Mouse (Mus musculus): ENCODE results near the gene Naxe.
A peak's percentile ranks its signal among the peaks of the same experiment; 100 is the strongest.

The Naxe gene

DNA sequence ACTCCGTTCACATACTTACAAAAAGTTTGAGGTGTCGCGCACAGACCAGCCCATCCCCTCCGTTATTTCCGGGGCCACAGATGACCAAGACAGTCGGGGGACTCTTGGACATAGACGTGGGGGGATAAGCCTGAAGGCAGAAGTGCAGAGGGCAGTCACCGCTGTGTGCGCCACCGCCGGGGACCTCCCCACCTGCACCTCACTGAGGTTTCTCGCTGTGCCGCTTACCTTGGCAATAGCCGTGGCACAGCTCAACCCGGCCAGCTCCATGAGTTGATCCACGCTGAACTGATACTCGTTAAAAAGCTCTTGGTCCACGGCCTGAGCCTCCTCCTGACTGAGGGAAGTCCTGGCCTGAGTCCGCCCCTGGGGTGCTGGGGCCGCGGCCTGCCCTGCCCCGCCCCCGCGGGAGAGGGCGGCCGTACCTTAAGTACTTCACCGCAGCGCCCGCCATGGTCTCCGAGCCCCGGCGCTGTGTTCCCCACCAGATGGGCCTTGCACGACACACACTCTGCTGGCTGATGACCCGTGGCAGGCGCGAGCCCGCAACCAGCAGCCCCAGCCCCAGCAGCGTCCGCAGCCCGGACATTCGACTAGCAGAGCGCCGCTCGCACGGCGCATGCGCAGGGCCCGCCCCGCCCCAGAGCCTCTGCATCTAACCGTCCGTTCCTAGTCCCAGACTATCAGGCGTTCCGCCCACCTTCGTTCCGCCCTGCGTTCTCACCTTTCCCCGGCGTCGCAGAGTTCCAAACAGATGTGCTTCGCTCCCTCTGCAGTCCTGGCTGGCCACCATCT is at the start of gene Naxe:
Naxe (minus strand) TSS at position 594 of the 795 bp plus-strand sequence.
- DNase-seq = peak; percentile 82

- DNase-seq = no peak
Measured at GRCm38 (mm10) chr3:88106126-88106525, 47.8 kb upstream of the Naxe start.

DNA sequence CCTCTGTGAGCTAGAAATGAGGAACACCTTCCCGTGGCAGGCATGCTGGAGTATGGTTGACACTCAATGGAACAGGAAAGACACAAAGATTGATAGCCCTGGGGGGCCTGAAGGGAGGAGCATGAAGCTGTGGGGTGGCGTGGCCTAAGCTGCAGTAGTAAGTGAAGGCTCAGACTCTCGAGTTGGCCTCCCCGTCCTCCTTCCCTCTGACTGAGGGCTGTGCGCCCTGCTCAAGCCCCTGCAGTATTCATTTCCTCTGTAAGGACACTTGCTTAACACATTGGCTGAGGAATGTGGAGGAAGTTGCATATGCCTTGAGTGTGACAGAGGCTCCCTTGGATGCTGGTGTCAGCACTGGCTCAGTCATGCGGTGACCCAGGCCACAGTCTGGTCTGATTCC is 44.3 kb upstream of the Naxe start:
- DNase-seq = no peak

DNA sequence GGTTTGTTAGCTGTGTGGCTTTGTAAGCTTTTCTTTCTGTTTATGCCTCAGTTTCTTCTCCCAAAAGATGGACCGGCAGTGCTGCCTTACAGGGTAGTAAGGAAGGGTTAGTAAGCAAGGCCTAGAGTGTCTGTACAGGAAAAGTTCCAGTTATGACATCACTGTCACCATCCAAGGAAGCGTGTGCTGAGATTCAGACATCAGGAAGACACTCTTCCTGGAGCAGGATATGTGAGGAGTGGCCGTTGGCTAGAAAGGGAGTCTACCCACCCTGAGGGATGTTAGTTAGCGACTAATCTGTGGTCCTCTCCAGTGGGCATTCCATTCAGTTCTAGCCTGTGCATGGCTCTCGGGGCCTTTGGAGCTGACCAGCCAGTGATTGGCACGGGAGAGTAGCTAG is 43.9 kb upstream of the Naxe start:
- DNase-seq = no peak

DNA sequence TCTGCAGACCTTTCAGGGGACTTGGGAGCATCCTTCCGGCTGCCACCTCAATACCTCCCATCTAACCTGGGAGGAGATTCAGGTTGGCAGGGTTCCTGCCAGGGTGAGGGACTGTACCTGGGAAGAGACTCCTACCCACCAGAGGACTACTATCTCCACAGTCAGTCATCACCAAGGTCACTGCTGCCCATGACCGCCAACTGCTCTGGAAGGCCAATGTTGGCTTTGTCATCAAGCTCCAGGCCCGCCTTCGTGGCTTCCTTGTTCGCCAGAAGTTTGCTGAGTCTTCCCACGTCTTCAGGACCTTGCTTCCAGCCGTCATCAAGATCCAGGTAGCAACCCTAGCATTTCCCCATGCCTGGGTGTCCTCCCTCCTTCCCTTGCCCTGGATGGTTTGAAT is 43.4 kb upstream of the Naxe start:
- no peak for DNase-seq

DNA sequence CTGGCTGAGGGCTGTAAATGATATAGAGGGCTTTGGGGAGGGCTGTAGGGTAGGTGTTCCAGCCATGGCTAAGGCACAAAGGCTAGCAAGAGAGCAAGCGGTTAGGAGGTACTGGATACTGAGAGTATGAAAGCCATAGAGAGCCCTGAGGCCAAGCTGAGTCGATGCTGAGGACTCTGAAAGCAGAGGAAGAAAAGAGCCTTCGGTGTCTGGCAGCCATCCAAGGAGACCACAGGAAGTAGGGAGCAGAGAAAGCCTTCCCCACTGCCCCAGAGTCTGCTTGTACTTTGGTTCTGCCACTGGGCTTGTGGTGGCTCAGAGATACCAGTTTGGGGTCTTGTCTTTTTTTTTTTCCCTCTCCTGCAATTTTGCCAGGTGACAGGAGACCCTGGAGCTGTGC is 42.0 kb upstream of the Naxe start:
- DNase-seq = no peak

- no peak for DNase-seq
Measured at GRCm38 (mm10) chr3:88097666-88098065, 39.4 kb upstream of the Naxe start.

- no peak for DNase-seq
Measured at GRCm38 (mm10) chr3:88094126-88094525, 35.8 kb upstream of the Naxe start.

DNA sequence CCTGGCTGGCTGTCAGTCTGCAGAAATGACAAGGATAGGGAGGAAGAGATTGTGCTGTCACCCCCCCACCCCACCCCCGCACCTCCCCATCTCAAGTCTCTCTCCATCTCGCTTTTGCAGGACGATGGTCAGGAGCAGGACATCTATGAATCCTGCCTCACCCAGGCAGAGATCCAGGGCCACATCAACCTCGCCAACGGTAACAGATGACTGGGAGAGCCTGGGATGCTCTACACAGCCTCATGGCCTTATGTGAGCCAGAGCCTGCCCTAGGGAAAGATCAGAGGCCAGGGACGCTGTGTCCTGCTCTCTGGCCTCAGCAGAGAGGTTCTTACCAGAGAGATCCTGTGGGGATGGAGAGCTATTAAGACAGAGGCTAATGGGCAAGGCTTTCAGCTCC is 32.3 kb upstream of the Naxe start:
- no peak for DNase-seq

GRCm38 (mm10) chr3:88090106-88090505 is 31.8 kb upstream of the Naxe start:
- no peak for DNase-seq

- peak; percentile 28 for DNase-seq
Measured at GRCm38 (mm10) chr3:88087688-88088087, 29.4 kb upstream of the Naxe start.

DNA sequence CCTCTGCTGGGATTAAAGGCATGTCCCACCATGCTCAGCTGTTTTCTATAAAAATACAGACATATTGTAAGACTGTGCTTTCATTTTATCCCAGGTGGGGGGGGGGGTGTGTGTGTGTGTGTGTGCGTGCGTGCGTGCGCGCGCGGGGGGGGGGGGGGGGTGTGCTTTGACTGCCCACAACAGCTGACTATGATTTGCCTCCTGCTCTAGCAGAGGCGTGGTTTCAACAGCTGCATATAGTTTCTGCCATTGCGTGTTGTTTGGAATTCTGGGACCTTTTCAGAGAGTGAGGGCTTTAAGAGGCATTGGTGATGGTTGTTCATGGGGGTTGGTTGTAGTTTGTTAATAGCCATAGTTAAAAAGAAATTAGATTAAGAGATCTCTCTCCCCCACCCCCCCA is 27.2 kb upstream of the Naxe start:
- DNase-seq = no peak

DNA sequence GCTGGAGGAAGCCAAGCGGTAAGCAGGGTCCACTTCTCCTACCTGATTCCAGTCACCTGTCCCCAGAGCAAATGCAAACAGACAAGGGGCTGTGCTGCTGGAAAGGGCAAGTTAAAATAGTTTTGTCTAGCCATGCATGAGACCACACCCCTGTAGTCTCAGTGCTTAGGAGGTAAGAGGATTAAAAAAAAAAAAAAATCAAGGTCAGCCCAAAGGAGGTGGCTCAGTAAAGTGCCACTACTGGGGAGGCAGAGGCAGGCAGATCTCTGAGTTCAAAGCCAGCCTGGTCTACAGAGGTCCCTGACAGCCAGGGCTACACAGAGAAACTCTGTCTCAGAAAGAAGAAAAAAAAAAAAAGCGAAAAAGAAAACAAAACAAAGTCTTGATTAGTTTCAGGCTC is 25.7 kb upstream of the Naxe start:
- DNase-seq = no peak

DNA sequence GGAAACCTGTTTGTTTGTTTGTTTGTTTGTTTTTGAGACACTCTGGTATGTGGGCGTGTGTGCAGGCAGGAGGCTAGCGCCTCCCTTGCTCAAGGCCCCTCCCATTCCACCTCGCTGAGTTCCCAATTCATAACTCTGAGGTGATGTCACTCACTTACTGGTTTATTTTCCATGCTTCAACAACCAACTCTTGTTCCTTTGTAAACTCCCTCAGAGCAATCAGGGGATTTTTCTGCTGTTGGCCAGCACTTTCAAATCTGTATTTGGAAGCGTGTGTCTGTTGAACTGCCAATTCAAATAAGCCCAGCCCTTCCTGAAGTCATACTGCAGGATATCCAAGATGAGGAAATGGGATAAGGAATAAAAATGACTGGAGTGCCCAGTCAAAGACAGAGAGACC is 24.4 kb upstream of the Naxe start:
- no peak for DNase-seq

DNA sequence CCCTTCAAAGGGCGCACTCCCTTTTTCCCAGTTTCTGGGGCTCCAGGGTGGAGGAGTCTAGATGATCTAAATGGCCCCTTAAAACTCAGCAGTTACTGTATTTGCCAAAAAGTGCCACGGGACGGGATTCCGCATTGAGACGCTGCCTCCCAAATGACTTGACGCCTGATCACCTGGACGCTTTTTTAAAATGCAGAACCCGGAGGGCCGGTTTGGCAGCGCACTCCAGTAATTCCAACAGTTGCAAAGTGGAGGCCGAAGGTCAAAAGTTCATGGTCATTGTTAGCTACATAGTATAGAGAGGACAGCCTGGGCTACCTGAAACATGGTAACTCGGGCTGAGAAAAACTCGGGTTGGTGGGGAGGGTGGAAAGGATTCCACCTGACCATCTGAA is 23.9 kb upstream of the Naxe start:
- DNase-seq = no peak

GRCm38 (mm10) chr3:88081345-88082223 is 23.3 kb upstream of the Naxe start, which contains the start of gene Iqgap3:
TSS of gene Iqgap3 (plus strand) at chr3:88081971.
- peak; percentile 81 for DNase-seq

DNA sequence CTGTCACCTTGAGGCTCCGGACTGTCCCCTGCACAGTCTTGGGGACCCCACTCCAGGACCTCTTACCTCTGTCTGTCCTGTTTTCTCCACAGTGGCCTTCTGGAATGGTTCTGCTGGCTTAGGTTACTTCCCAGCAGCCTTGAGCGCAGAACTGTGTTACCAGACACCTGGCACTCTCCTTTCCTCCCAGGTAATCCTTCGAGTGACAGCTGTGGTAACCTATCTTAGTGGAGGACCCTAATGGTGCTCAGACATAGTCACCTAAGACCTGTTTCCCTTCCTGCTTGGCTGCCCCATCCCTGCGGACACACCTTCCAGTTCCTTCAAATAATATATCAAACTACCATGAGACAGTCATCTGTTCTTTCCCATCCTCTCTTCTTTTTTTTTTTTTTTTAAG is 19.9 kb upstream of the Naxe start, which contains the start of gene Ttc24:
Ttc24 (minus strand) TSS at position 101 of the 400 bp plus-strand sequence.
- DNase-seq = no peak

GRCm38 (mm10) chr3:88077441-88077840 is 19.1 kb upstream of the Naxe start:
- DNase-seq = no peak

GRCm38 (mm10) chr3:88074766-88075165 is 16.5 kb upstream of the Naxe start:
- DNase-seq = no peak

GRCm38 (mm10) chr3:88074351-88074750 is 16.1 kb upstream of the Naxe start:
- DNase-seq = no peak

DNA sequence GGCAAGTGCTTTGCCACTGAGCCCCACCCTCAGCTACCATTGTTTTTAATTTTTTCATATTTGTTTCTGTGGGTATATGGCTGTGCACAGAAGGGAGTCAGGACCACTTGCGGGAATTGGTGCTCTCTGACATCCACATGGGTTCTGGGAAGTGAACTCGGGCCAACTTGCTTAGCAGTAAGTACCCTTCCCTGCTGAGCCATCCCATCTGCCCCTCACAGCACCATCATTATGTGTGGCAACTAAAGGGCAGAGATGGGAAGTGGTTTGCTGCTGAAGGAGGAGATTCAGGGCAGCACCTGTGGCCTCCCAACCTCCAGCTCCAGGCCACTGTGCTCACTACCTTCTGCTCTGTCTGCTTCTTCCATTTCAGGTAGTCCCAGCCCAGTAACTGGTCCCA is 15.3 kb upstream of the Naxe start:
- DNase-seq = no peak

- peak; percentile 81 for DNase-seq
Measured at GRCm38 (mm10) chr3:88071783-88072182, 13.5 kb upstream of the Naxe start.

- DNase-seq = no peak
Measured at GRCm38 (mm10) chr3:88068386-88068785, 10.1 kb upstream of the Naxe start.

- no peak for DNase-seq
Measured at GRCm38 (mm10) chr3:88057030-88057429, 1.3 kb downstream of the Naxe start.

Data from cerebellum, adult 11 months (tissue).